In genomic region chr1:172391807-172392581, GRCm38 (mm10) we compare ENCODE assay signal across 8 mouse cellular contexts. TPM values are rescaled to one million over a fixed set of nuclear protein-coding genes. Genes with fewer than 3 reads are reported as not detected.
A peak's percentile ranks its signal among the peaks of the same experiment; 100 is the strongest.
DNase-seq lines count a peak whose midpoint lies in the region; ATAC-seq lines count a peak whose summit lies in the region.

No protein-coding gene starts in this region.

- no peaks in the 10 kb centered on the region for H3K4me1 ChIP-seq in stomach, embryonic 14.5 days (ENCODE audit: control insufficient read depth, insufficient read depth, low read length)

- ATAC-seq in stomach, embryonic 14.5 days (ENCODE audit: insufficient number of reproducible peaks, insufficient read depth, low FRiP score, low read depth), result peak; percentile 43; the same call in 1 of the 2 replicates
- no peak for ATAC-seq in activated CD4-positive, CD25-positive, alpha-beta regulatory T cell, adult 4 months

- H3K4me2 ChIP-seq in stomach, embryonic 14.5 days (replicated peaks; ENCODE audit: low read depth, low read length), result no peak overlapping the region

- WGBS in stomach, embryonic 14.5 days, result 21% methylated on average over 20 of the region's 20 CpGs

- H3K4me3 ChIP-seq in stomach, embryonic 14.5 days (ENCODE audit: low read depth, low read length), result no peak overlapping the region

- H3K36me3 ChIP-seq in stomach, embryonic 14.5 days (ENCODE audit: control insufficient read depth, insufficient read depth, low read length), result no peaks in the 10 kb centered on the region

- no peak overlapping the region for H3K9ac ChIP-seq in stomach, embryonic 14.5 days (replicated peaks; ENCODE audit: low read depth, low read length)

- H3K27me3 ChIP-seq in stomach, embryonic 14.5 days (ENCODE audit: control insufficient read depth, insufficient read depth, low read length), result no peaks in the 10 kb centered on the region

- peak; percentile 26 for DNase-seq in embryo, embryonic 11 days
- no peak for DNase-seq in embryo, embryonic 10.5 days (ENCODE audit: low spot score)
- peak; percentile 10 for DNase-seq in lung, postnatal 14 days
- DNase-seq in lung, postnatal 36 days, result no peak
- DNase-seq in kidney, postnatal 4 days, result peak; percentile 41 to 65
- no peak for DNase-seq in embryo, embryonic 10 days (ENCODE audit: low spot score)

- no peaks in the 10 kb centered on the region for H3K9me3 ChIP-seq in stomach, embryonic 14.5 days (ENCODE audit: control insufficient read depth, low read depth, low read length)

- no peak overlapping the region for H3K27ac ChIP-seq in stomach, embryonic 14.5 days (ENCODE audit: low read length)

RNA-seq across cellular contexts. Expression of gene Pigm, which starts 15.6 kb away (rescaled TPM):
- 9.7 and 10.5 TPM in 2 replicates for polyA plus RNA-seq in stomach, embryonic 14.5 days (2014; fragmentation: Nextera tagmentation; extraction: Ambion mirVana)
- 1 to 10 TPM; 5.6 to 7.3 TPM for polyA plus RNA-seq in activated CD4-positive, CD25-positive, alpha-beta regulatory T cell, adult 4 months (2017; shearing (Covaris generic))

RNA-seq across cellular contexts. Expression of gene Kcnj10, which starts 51.0 kb away (rescaled TPM):
- 0.09 and 0.18 TPM in 2 replicates for polyA plus RNA-seq in stomach, embryonic 14.5 days (2014; fragmentation: Nextera tagmentation; extraction: Ambion mirVana)
- under 1 TPM in 1 of 2 experiments, not detected in 1; 0.15 TPM for polyA plus RNA-seq in activated CD4-positive, CD25-positive, alpha-beta regulatory T cell, adult 4 months (2017; shearing (Covaris generic))

Comparison
In these comparisons a context has a peak if more than half of its experiments do, and no peak if none do; other contexts are left out.
1. DNase-seq: peak in embryo, embryonic 11 days (single experiment), lung, postnatal 14 days (single experiment) and kidney, postnatal 4 days (2 of 2); none in embryo, embryonic 10.5 days (single experiment), lung, postnatal 36 days (single experiment) and embryo, embryonic 10 days (single experiment).